Mouse (Mus musculus) heart, adult 2 months (tissue): Measurements from ENCODE around the gene Sowahd. TPM values are rescaled to one million over a fixed set of nuclear protein-coding genes. Genes with fewer than 3 reads are reported as not detected.
"Not testable (repeated sequence)": the region's sequence is repeated elsewhere in the genome, so short reads cannot be mapped to it uniquely, and the experiment has no call there.

Experiments
- DNase-seq, 2 experiments: peaks; one replicate each; pipeline ENCODE4 v3.0.0; 2021
- H3K27ac ChIP-seq: fragments of 200-600 bp; 2 replicates; pipeline ENCODE4 v1.8.1; 2022
- H3K27me3 ChIP-seq: fragments of 200-500 bp; 2 replicates; pipeline ENCODE4 v1.6.1; 2012; ENCODE audit warnings: mild to moderate bottlenecking, low read length, inconsistent platforms, mixed read lengths; ENCODE audit not compliant: control insufficient read depth, insufficient read depth
- H3K36me3 ChIP-seq: fragments of 200-500 bp; 2 replicates; pipeline ENCODE4 v1.6.1; 2012; ENCODE audit warnings: low read length, inconsistent platforms; ENCODE audit not compliant: control insufficient read depth, insufficient read depth
- H3K4me1 ChIP-seq: fragments of 200-500 bp; 2 replicates; pipeline ENCODE4 v1.6.1; 2011; ENCODE audit warnings: low read length; ENCODE audit not compliant: control insufficient read depth, insufficient read depth
- H3K4me3 ChIP-seq: fragments of 200-600 bp; 2 replicates; pipeline ENCODE4 v1.8.1; 2022
- H3K79me2 ChIP-seq: fragments of 200-500 bp; replicated peaks from 2 replicates; pipeline ENCODE4 v1.6.1; 2012; ENCODE audit warnings: mild to moderate bottlenecking, inconsistent platforms, low read length, moderate library complexity, mixed read lengths; ENCODE audit not compliant: control insufficient read depth, insufficient read depth
- H3K9ac ChIP-seq: fragments of 200-500 bp; 2 replicates; pipeline ENCODE4 v1.6.1; 2012; ENCODE audit warnings: low read depth, mild to moderate bottlenecking, control low read depth, inconsistent platforms, low read length, mixed read lengths
- CTCF ChIP-seq: fragments of 200-600 bp; IDR thresholded peaks from 2 replicates; pipeline ENCODE4 v1.8.1; 2022; ENCODE audit warnings: antibody characterized with exemption, mild to moderate bottlenecking, moderate library complexity
- EP300 ChIP-seq: fragments of 200-500 bp; IDR thresholded peaks from 2 replicates; pipeline ENCODE4 v1.6.1; 2011; ENCODE audit warnings: low read depth, low read length, control low read depth; ENCODE audit not compliant: insufficient read depth
- POLR2A ChIP-seq: fragments of 200-500 bp; IDR thresholded peaks from 2 replicates; pipeline ENCODE4 v1.6.1; 2011; ENCODE audit warnings: mild to moderate bottlenecking, low read depth, low read length, control low read depth; ENCODE audit not compliant: insufficient read depth
- WGBS: fragments of 180-500 bp; shearing (Covaris S2); methylation state at CpG from one replicate; pipeline ENCODE4 v1.1.7; 2018; 5-methylcytosine and 5-hydroxymethylcytosine counted together
- intact Hi-C: fragments of 180-260 bp; cut with DNase I; formaldehyde crosslinking; loops from one replicate; pipeline ENCODE4 v1.15.1; 2025
- polyA plus RNA-seq: library from polyadenylated mRNA; depleted of rRNA; stranded (reverse); fragments of >200 nt; gene quantifications from 2 replicates; pipeline ENCODE4 v1.2.3, GENCODE M21; 2012
- total RNA-seq, 2 experiments: library from RNA; stranded (reverse); gene quantifications; 2 replicates each; pipeline ENCODE4 v1.2.3; 2021

Gene Sowahd
- total and polyA plus RNA-seq, 3 experiments: not detected

GRCm38 (mm10) chrX:37074262-37074892, 25.7 kb downstream of the Sowahd start:
- Histone ChIP-seq H3K79me2 (no peaks in the 10 kb centered on the region), H3K27me3 (no peaks in the 10 kb centered on the region), H3K27ac (no peak overlapping the region), H3K4me3 (no peak overlapping the region), H3K36me3 (no peaks in the 10 kb centered on the region), H3K9ac (no peak overlapping the region; the same call in 1 of the 2 replicates), H3K4me1 (no peaks in the 10 kb centered on the region; the same call in 1 of the 2 replicates)
- peak; percentile 29 to 71 for DNase-seq
- TF ChIP-seq EP300 (no peak), CTCF (peak; percentile 95), POLR2A (no peak)
- intact Hi-C loops: loop anchor here (10.0 kb wide), 1 partner anchor 310 kb away; no protein-coding TSS in a partner anchor
- 44% methylated on average over 9 of the region's 9 CpGs for WGBS

- no peaks in the 10 kb centered on the region for H3K27me3 ChIP-seq
- 62% methylated on average over 8 of the region's 8 CpGs for WGBS
- TF ChIP-seq EP300: no peak
- no peak for TF ChIP-seq CTCF
- no peak for TF ChIP-seq POLR2A
- DNase-seq: no peak
- no peak overlapping the region for H3K27ac ChIP-seq
- intact Hi-C loops: loop anchor here (10.0 kb wide), 1 partner anchor 312 kb away; no protein-coding TSS in a partner anchor
- H3K4me3 ChIP-seq: no peak overlapping the region
- no peaks in the 10 kb centered on the region; the same call in 1 of the 2 replicates for H3K4me1 ChIP-seq
- no peaks in the 10 kb centered on the region for H3K36me3 ChIP-seq
- no peaks in the 10 kb centered on the region for H3K79me2 ChIP-seq
- no peak overlapping the region for H3K9ac ChIP-seq
Observed at GRCm38 (mm10) chrX:37076651-37077050, 28.0 kb downstream of the Sowahd start.

GRCm38 (mm10) chrX:37080345-37080744, 31.7 kb downstream of the Sowahd start:
- H3K27me3 ChIP-seq, H3K79me2 ChIP-seq, intact Hi-C loops, H3K9ac ChIP-seq, H3K4me1 ChIP-seq, H3K36me3 ChIP-seq, H3K4me3 ChIP-seq, DNase-seq, H3K27ac ChIP-seq: not testable (repeated sequence)
- WGBS: 71% methylated on average over 4 of the region's 4 CpGs

- intact Hi-C loops: no loop called here
- Histone ChIP-seq H3K27ac (no peak overlapping the region), H3K4me3 (no peak overlapping the region), H3K4me1 (no peaks in the 10 kb centered on the region), H3K9ac (no peak overlapping the region), H3K79me2 (no peaks in the 10 kb centered on the region), H3K36me3 (peaks cover 6% of the 10 kb centered on the region), H3K27me3 (no peaks in the 10 kb centered on the region)
- 56% methylated on average over 6 of the region's 6 CpGs for WGBS
- DNase-seq: no peak
- TF ChIP-seq CTCF: no peak
- no peak for TF ChIP-seq POLR2A
- no peak for TF ChIP-seq EP300
Observed at GRCm38 (mm10) chrX:37081194-37081593, 32.5 kb downstream of the Sowahd start.

DNA sequence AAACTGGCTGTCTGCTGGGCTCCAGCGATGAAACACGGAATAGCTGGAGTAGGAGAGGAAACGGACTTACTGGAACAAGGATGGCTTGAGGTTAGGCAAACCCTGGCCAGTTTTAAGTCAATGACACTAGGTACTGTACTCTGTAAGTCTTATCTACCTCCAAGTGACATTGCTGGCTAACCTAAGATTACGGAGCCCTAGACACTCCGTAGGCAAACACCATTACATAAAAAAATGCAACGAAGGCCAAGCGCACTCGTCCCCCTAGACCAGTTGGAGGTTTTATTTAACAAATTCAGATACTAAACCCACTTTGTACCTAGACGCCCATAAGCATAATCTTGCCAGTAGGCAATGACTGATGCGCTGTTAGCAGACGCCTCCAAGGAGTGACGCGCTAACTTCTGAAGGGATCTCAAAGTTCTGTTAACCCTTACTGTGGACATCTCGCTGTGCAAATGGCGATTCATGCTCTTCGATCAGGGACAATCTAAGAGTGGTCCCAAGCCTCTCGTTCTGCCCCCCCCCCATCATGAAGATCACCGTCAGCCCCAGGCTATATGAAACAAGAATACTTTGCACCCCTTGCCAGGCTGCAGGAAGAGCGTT, 35.8 kb downstream of the Sowahd start:
- peak overlapping the region; percentile 67 for H3K9ac ChIP-seq
- H3K4me3 ChIP-seq: peak overlapping the region; percentile 66
- H3K36me3 ChIP-seq: peaks cover 6% of the 10 kb centered on the region
- H3K4me1 ChIP-seq: no peaks in the 10 kb centered on the region
- TF ChIP-seq POLR2A: no peak
- TF ChIP-seq CTCF: no peak
- no peak for TF ChIP-seq EP300
- no peaks in the 10 kb centered on the region for H3K27me3 ChIP-seq
- WGBS: 14% methylated on average over 19 of the region's 19 CpGs
- no peaks in the 10 kb centered on the region for H3K79me2 ChIP-seq
- H3K27ac ChIP-seq: peak overlapping the region; percentile 80
- DNase-seq: no peak
- intact Hi-C loops: no loop called here

- Histone ChIP-seq H3K27ac (peak within 1 kb of the TSS; percentile 80), H3K4me1 (no peaks in the 10 kb centered on the region), H3K79me2 (no peaks in the 10 kb centered on the region), H3K36me3 (peaks cover 6% of the 10 kb centered on the region), H3K9ac (peak within 1 kb of the TSS; percentile 67), H3K4me3 (peak within 1 kb of the TSS; percentile 66), H3K27me3 (no peaks in the 10 kb centered on the region)
- TF ChIP-seq CTCF (peak; percentile 40), EP300 (no peak), POLR2A (peak; percentile 90)
- peak; percentile 86 to 91 for DNase-seq
- intact Hi-C loops: loop anchor here (1.0 kb wide), 1 partner anchor 25 kb away; the partner anchor contains the start of gene Upf3b
- WGBS: 16% methylated on average over 38 of the region's 38 CpGs
Observed at GRCm38 (mm10) chrX:37084927-37085660, 36.4 kb downstream of the Sowahd start, which contains the start of gene Rpl39. Gene Rpl39, minus strand, starts transcription at chrX:37085402.
